Mouse (Mus musculus): Measurements from ENCODE around the gene Ankrd44. TPM values are rescaled to one million over a fixed set of nuclear protein-coding genes. Genes with fewer than 3 reads are reported as not detected.

Gene Ankrd44
- polyA plus RNA-seq, 1 experiment: 0.55 TPM

- H3K36me3 ChIP-seq (replicated peaks; ENCODE audit: low read length): peaks cover 6% of the 10 kb centered on the region
- TF ChIP-seq GATA1 (IDR thresholded peaks at IDR 0.05; ENCODE audit: borderline replicate concordance, low read length) (no peak), FLI1 (IDR thresholded peaks at IDR 0.05; ENCODE audit: low read length) (no peak)
- H3K9me3 ChIP-seq: no peaks in the 10 kb centered on the region
- H3K4me1 ChIP-seq: peaks cover 40% of the 10 kb centered on the region
- H3K4me3 ChIP-seq (replicated peaks): no peak overlapping the region
- no peaks in the 10 kb centered on the region for H3K27me3 ChIP-seq (replicated peaks)
Measured at GRCm38 (mm10) chr1:54788337-54788736, 137.8 kb downstream of the Ankrd44 start.

- Histone ChIP-seq H3K27me3 (replicated peaks) (no peaks in the 10 kb centered on the region), H3K4me3 (replicated peaks) (no peak overlapping the region), H3K36me3 (replicated peaks; ENCODE audit: low read length) (no peaks in the 10 kb centered on the region), H3K4me1 (no peaks in the 10 kb centered on the region), H3K9me3 (0 out of 2 replicates have a peak, but pooled peaks cover 4% of the 10 kb centered on the region)
- TF ChIP-seq GATA1 (IDR thresholded peaks at IDR 0.05; ENCODE audit: borderline replicate concordance, low read length) (no peak), FLI1 (IDR thresholded peaks at IDR 0.05; ENCODE audit: low read length) (no peak)
Measured at GRCm38 (mm10) chr1:54778151-54778550, 148.0 kb downstream of the Ankrd44 start.

GRCm38 (mm10) chr1:54777104-54777503 lies 149.1 kb downstream of the Ankrd44 start:
- no peaks in the 10 kb centered on the region for H3K36me3 ChIP-seq (replicated peaks; ENCODE audit: low read length)
- peaks cover 2% of the 10 kb centered on the region; the same call in 1 of the 2 replicates for H3K4me1 ChIP-seq
- no peak overlapping the region for H3K4me3 ChIP-seq (replicated peaks)
- H3K9me3 ChIP-seq: 0 out of 2 replicates have a peak, but pooled peaks cover 4% of the 10 kb centered on the region
- no peaks in the 10 kb centered on the region for H3K27me3 ChIP-seq (replicated peaks)
- TF ChIP-seq GATA1 (IDR thresholded peaks at IDR 0.05; ENCODE audit: borderline replicate concordance, low read length): no peak
- TF ChIP-seq FLI1 (IDR thresholded peaks at IDR 0.05; ENCODE audit: low read length): no peak

GRCm38 (mm10) chr1:54776116-54776515 lies 150.1 kb downstream of the Ankrd44 start:
- peaks cover 7% of the 10 kb centered on the region; the same call in 1 of the 2 replicates for H3K9me3 ChIP-seq
- peaks cover 3% of the 10 kb centered on the region for H3K36me3 ChIP-seq (replicated peaks; ENCODE audit: low read length)
- peaks cover 7% of the 10 kb centered on the region; the same call in 1 of the 2 replicates for H3K4me1 ChIP-seq
- no peaks in the 10 kb centered on the region for H3K27me3 ChIP-seq (replicated peaks)
- TF ChIP-seq GATA1 (IDR thresholded peaks at IDR 0.05; ENCODE audit: borderline replicate concordance, low read length) (no peak), FLI1 (IDR thresholded peaks at IDR 0.05; ENCODE audit: low read length) (no peak)
- no peak overlapping the region for H3K4me3 ChIP-seq (replicated peaks)

- H3K4me3 ChIP-seq (replicated peaks): no peak overlapping the region
- no peak for TF ChIP-seq FLI1 (IDR thresholded peaks at IDR 0.05; ENCODE audit: low read length)
- no peak for TF ChIP-seq GATA1 (IDR thresholded peaks at IDR 0.05; ENCODE audit: borderline replicate concordance, low read length)
- H3K4me1 ChIP-seq: peaks cover 7% of the 10 kb centered on the region; the same call in 1 of the 2 replicates
Measured at GRCm38 (mm10) chr1:54772843-54773242, 153.3 kb downstream of the Ankrd44 start.

GRCm38 (mm10) chr1:54771471-54771870 lies 154.7 kb downstream of the Ankrd44 start:
- TF ChIP-seq GATA1 (IDR thresholded peaks at IDR 0.05; ENCODE audit: borderline replicate concordance, low read length) (no peak), FLI1 (IDR thresholded peaks at IDR 0.05; ENCODE audit: low read length) (no peak)
- peaks cover 7% of the 10 kb centered on the region; the same call in 1 of the 2 replicates for H3K4me1 ChIP-seq

More at GRCm38 (mm10) chr1:54772843-54773242, 153.3 kb downstream of the Ankrd44 start:
- no peaks in the 10 kb centered on the region for H3K27me3 ChIP-seq (replicated peaks)
- H3K9me3 ChIP-seq: peaks cover 9% of the 10 kb centered on the region
- H3K36me3 ChIP-seq (replicated peaks; ENCODE audit: low read length): peaks cover 3% of the 10 kb centered on the region

GRCm38 (mm10) chr1:54767221-54767620 lies 159.0 kb downstream of the Ankrd44 start:
- H3K36me3 ChIP-seq (replicated peaks; ENCODE audit: low read length): peaks cover 18% of the 10 kb centered on the region
- no peak for TF ChIP-seq FLI1 (IDR thresholded peaks at IDR 0.05; ENCODE audit: low read length)
- no peak for TF ChIP-seq GATA1 (IDR thresholded peaks at IDR 0.05; ENCODE audit: borderline replicate concordance, low read length)
- H3K4me1 ChIP-seq: peaks cover 5% of the 10 kb centered on the region; the same call in 1 of the 2 replicates
- no peaks in the 10 kb centered on the region for H3K27me3 ChIP-seq (replicated peaks)
- H3K4me3 ChIP-seq (replicated peaks): no peak overlapping the region
- H3K9me3 ChIP-seq: peaks cover 9% of the 10 kb centered on the region

More at GRCm38 (mm10) chr1:54771471-54771870, 154.7 kb downstream of the Ankrd44 start:
- H3K27me3 ChIP-seq (replicated peaks): no peaks in the 10 kb centered on the region
- peaks cover 6% of the 10 kb centered on the region for H3K36me3 ChIP-seq (replicated peaks; ENCODE audit: low read length)
- no peak overlapping the region for H3K4me3 ChIP-seq (replicated peaks)
- peaks cover 9% of the 10 kb centered on the region for H3K9me3 ChIP-seq

GRCm38 (mm10) chr1:54765632-54766238 lies 160.5 kb downstream of the Ankrd44 start:
- Histone ChIP-seq H3K36me3 (replicated peaks; ENCODE audit: low read length) (peaks cover 21% of the 10 kb centered on the region), H3K27me3 (replicated peaks) (no peaks in the 10 kb centered on the region), H3K4me3 (replicated peaks) (no peak overlapping the region), H3K9me3 (peaks cover 3% of the 10 kb centered on the region; the same call in 1 of the 2 replicates), H3K4me1 (no peaks in the 10 kb centered on the region)
- TF ChIP-seq GATA1 (IDR thresholded peaks at IDR 0.05; ENCODE audit: borderline replicate concordance, low read length) (no peak), FLI1 (IDR thresholded peaks at IDR 0.05; ENCODE audit: low read length) (no peak)

GRCm38 (mm10) chr1:54762216-54762807 lies 163.9 kb downstream of the Ankrd44 start:
- H3K4me1 ChIP-seq: no peaks in the 10 kb centered on the region
- H3K9me3 ChIP-seq: no peaks in the 10 kb centered on the region
- TF ChIP-seq FLI1 (IDR thresholded peaks at IDR 0.05; ENCODE audit: low read length) (no peak), GATA1 (IDR thresholded peaks at IDR 0.05; ENCODE audit: borderline replicate concordance, low read length) (no peak)
- H3K4me3 ChIP-seq (replicated peaks): no peak overlapping the region
- H3K27me3 ChIP-seq (replicated peaks): no peaks in the 10 kb centered on the region
- peaks cover 21% of the 10 kb centered on the region for H3K36me3 ChIP-seq (replicated peaks; ENCODE audit: low read length)

- H3K9me3 ChIP-seq: no peaks in the 10 kb centered on the region
- H3K27me3 ChIP-seq (replicated peaks): no peaks in the 10 kb centered on the region
- TF ChIP-seq FLI1 (IDR thresholded peaks at IDR 0.05; ENCODE audit: low read length) (no peak), GATA1 (IDR thresholded peaks at IDR 0.05; ENCODE audit: borderline replicate concordance, low read length) (no peak)
- peaks cover 16% of the 10 kb centered on the region for H3K36me3 ChIP-seq (replicated peaks; ENCODE audit: low read length)
- 0 out of 2 replicates have a peak, but pooled peaks cover 2% of the 10 kb centered on the region for H3K4me1 ChIP-seq
- H3K4me3 ChIP-seq (replicated peaks): no peak overlapping the region
Measured at GRCm38 (mm10) chr1:54759841-54760240, 166.3 kb downstream of the Ankrd44 start.

All from megakaryocyte, embryonic 14.5 days (primary cell).